Mouse (Mus musculus): ENCODE data around the gene Gck.
"Not testable (repeated sequence)": the region's sequence is repeated elsewhere in the genome, so short reads cannot be mapped to it uniquely, and the experiment has no call there.

Gck gene

DNA sequence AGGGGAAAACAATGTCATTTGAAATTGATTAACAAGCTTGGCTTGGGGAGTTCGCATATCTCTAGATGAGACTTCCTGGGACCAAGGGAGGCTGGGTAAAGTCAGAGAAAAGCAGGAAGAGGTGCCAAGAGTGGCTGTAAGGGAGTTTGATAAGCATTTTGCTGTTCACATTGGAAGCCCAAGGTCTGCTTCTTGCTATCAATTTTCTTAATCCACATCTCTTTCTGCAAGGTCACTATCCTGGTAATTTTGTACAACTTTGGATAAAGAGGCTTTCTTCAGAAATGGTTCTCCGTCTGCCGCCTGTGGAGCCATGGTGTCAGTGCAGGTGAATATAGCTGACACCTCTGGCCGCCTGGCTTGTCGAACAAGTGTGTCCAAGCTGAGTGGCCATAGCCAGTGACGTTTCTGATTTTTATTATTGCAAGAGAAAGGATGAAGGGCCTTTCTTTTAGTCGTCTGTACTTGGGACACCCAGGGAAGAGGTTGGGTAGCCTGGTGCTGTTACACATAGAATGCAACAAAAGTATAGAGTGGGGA, 5.2 kb upstream of the Gck start:
- DNase-seq (ENCODE audit: low spot score): no peak

GRCm38 (mm10) chr11:5954435-5954834, 4.6 kb upstream of the Gck start:
- no peak for DNase-seq (ENCODE audit: low spot score)

DNA sequence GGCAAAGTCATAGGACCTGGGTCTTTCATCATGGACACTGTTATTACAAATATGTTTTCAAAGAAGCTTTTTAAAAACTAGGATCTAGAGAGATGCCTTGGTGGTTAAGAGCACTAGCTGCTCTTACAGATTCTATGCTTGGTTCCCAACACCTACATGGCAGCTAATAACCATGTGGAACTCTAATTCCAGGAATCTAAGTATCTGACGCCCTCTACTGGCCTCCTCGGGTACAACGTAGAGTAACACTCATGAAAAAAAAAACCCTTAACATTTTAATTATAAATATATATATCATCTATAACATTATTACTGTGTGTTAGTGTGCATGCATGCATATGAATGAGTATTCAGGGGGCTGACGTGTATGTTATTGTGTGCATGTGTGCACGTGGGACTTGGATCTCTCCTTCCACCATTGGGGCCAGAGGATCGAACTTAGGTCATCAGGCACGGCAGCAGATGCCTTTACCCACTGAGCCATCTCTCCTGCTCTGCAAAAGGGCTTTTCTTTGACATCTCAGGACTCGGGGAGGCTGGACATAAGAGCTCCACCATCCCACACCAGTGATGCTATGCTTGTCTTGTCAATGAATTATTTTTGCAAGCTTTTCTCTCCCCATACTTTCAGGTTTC, 3.4 kb upstream of the Gck start:
- no peak for DNase-seq (ENCODE audit: low spot score)

- no peak for DNase-seq (ENCODE audit: low spot score)
These were observed 2.6 kb upstream of the Gck start for GRCm38 (mm10) chr11:5952501-5952900.

DNA sequence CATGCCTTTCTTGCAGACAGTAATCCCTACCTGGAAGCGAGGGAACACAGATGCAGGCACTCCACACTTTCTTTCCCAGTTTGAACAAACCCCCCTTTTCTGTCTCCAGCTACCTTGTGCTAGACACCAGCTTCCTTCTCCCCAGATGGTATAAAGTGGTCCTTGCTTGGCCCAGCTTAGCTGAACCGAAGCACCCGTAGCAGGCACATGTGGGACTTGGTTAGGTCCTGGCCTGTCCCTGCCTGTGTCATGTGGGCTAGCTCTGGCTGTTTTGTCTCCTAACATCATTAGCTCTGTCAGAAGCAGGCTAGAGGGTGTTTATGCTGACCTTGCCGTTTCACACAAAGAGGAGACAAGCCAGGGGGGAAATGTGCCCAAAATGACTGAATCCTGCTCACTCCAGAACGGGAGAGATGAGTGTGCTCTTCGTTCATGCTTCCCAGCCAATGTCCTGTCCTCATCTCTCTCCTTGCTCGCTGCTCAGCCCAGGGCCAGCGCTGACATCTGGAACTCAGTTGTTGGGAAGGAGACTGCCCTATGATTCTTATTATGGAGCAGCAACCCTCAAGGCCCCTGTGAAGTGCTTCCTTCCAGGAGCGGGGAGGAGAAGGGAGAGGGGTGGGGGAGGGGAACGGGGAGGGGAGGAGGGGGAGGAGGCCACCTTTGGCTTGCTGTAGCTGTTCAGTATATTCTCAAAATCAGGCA, 1.2 kb downstream of the Gck start:
- DNase-seq (ENCODE audit: low spot score): no peak

DNA sequence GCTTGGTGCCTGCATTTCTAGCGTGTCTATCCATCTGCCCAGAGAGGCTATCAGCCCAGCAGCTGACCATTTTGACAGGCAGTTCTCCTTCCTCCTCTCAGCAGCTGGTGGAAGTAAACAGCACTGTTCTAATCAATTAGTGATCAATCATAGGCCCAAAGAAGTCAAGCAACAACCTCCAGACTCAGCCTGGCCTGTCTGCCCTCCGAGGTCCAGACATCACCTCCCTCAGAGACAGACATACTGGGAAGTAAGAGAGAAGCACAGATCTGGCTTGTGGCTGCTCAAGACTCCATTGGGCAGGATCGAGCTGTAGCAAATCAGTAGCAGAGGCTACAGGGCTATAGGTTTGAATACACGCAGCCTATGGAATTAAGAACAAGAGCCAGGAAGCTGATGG, 2.1 kb downstream of the Gck start:
- DNase-seq (ENCODE audit: low spot score): no peak

DNA sequence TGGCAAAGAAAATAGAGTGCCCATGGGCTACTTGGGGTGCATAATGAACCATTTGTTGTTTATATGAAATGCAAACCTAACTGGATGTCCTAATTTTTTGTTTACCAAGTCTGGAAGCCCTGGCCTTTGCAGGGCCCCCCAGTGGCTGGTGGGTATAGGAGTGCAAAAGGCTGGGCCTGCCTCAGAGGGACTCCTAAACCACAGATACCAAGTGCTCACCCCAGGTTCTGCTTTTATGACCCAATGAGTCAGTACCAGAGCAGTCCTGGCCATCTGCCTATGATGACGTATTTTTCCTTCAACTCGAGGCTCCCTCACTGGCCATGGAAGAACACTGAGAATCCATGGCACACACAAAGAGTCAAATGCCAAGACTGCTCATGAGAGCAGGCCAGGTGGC, 4.8 kb downstream of the Gck start:
- DNase-seq (ENCODE audit: low spot score): no peak

GRCm38 (mm10) chr11:5942966-5943365, 6.9 kb downstream of the Gck start:
- DNase-seq (ENCODE audit: low spot score): no peak

- not testable (repeated sequence) for DNase-seq (ENCODE audit: low spot score)
These were observed 15.3 kb downstream of the Gck start for GRCm38 (mm10) chr11:5934531-5934930.

DNA sequence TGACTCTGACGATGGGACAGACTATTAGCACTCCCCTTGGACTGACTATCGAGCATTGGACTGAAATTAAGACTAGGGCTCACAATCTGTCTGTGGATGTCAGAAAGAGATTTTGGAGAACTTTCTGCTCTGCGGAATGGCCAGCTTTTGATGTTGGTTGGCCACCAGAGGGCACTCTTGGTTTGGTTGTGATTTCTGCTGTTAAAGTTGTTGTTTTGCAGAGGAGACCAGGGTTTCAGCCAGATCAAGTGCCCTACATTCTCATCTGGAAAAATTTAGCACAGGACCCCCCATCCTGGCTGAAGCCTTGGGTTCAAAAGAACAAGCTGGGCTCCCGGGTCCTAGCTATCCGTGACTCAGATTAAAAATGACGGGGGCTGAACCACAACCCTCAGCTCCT, 17.9 kb downstream of the Gck start:
- not testable (repeated sequence) for DNase-seq (ENCODE audit: low spot score)

GRCm38 (mm10) chr11:5930578-5930977, 19.3 kb downstream of the Gck start:
- no peak for DNase-seq (ENCODE audit: low spot score)

- DNase-seq (ENCODE audit: low spot score): no peak
These were observed 23.1 kb downstream of the Gck start for GRCm38 (mm10) chr11:5926696-5927220.

DNA sequence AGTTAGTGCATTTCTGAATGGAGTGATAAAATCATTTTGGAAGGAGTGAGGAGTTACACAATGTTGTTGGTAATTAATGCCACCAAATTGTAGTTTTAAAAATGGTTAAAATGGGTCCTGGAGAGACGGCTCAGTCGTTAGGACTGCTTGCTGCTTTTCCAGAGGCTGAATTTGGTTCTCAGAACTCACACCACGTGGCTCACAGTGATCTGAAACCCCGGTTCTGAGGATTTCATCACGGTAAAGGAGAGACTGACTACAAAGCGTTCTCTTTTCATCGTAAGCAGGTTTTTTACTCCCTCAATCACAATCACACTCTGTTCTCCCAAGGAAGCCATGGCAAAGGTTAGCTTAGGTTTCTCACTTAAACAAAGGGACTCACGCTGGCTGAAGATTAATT, 25.2 kb downstream of the Gck start:
- no peak for DNase-seq (ENCODE audit: low spot score)

DNA sequence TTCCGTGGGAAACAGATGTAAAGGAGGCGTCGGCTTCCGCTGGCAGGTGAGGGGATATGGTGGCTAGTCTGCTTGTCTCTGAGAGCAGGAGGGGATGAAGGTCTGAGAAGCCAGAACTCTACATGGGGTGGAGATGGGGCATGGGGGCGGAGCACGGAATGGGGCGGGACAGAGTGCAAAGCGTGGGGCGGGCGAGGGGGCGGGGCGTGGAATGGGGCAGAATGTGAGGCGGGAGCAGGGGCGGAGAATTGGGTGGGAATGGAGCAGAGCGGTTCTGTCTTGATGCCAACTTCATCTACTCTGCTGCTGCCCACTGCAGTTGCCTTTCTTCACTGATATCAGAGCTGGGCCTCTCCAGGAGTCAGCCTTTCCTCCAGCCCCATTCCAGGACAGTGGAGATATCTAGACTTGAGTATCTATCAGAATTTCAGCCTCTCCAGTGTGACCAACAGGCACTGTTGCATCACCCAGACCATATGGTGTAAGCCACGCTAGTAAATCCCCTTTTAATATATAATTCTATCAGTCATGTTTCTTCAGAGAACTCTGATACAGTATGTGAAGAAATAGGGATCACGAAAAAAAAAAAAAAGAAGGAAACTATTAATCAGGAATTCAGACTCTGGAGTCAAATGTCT, 29.4 kb downstream of the Gck start:
- no peak for DNase-seq (ENCODE audit: low spot score)

DNA sequence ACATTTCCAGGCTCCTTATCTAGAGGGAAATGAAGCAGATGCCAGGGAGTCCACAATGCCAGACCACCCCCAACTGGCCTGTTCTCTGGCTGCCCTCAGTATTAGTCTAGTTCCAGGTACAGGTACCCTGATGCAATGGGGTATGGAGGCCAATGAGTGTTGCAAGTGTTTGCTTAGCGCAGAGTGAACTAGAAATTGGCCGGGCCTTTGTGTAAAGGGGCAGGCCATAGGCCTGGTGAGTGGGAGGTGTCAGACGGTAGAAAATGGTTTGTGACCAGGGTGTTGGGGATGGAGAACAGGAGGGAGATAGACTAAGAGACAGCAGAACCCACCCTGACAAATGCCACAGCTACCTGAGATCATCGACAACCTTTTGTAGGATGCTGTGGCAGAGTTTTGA, 30.3 kb downstream of the Gck start:
- DNase-seq (ENCODE audit: low spot score): no peak

GRCm38 (mm10) chr11:5918111-5918510, 31.8 kb downstream of the Gck start:
- no peak for DNase-seq (ENCODE audit: low spot score)

- no peak for DNase-seq (ENCODE audit: low spot score)
These were observed 33.7 kb downstream of the Gck start for GRCm38 (mm10) chr11:5916178-5916548.

- DNase-seq (ENCODE audit: low spot score): no peak
These were observed 34.3 kb downstream of the Gck start for GRCm38 (mm10) chr11:5915429-5916177.

GRCm38 (mm10) chr11:5914940-5915339, 34.9 kb downstream of the Gck start:
- no peak for DNase-seq (ENCODE audit: low spot score)

DNA sequence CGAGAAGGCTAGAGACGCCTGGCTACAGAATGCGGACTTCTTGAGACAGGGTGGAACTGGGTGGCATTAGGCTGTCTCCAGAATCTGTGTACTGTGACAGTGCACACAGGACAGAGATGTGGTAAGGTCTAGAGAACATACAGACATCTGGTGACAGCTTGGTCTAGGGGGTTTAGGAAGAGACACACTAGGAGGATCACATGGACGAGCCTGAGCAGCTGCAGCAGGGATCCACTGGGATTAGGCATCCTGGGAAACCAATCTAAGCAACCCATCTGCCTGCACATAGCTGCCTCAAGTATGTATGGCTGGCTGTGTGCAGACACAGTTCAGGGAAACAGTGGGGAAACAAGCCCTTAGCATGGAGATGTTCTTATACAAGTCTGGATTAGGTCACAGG, 35.9 kb downstream of the Gck start:
- no peak for DNase-seq (ENCODE audit: low spot score)

DNA sequence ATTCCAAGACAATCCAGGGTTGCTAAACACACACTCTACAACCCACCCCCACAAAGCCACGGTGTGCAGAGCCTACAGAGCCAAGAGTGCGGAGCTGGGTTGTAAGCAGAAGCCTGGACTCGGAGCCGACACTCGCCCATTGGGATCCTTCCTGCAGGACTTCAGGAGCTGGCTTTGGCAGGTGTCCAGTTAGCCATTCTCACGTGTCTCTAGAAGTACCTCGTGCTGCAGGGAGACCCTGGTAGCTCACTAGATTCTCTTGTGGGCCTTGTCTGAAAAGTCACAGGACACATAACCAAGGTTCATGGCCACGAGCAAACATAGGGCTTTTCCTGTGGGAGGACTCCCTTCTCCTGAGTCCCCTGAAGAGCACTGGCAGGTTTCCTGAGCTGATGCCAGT, 36.6 kb downstream of the Gck start:
- no peak for DNase-seq (ENCODE audit: low spot score)

- DNase-seq (ENCODE audit: low spot score): peak; percentile 78
These were observed 37.2 kb downstream of the Gck start for GRCm38 (mm10) chr11:5912635-5913034.
